Mouse (Mus musculus): ENCODE data around the gene Gtsf1. TPM values are rescaled to one million over a fixed set of nuclear protein-coding genes. Genes with fewer than 3 reads are reported as not detected.
A peak's percentile ranks its signal among the peaks of the same experiment; 100 is the strongest.
"Not testable (repeated sequence)": the region's sequence is repeated elsewhere in the genome, so short reads cannot be mapped to it uniquely, and the experiment has no call there.

Gene Gtsf1
- total RNA-seq (2021): not detected
- long read RNA-seq, experiment 1, partial matches to known transcripts: 0 of 10 reads
- long read RNA-seq, experiment 1, other reads (novel, unspliced or antisense): 10 of 10 reads
- long read RNA-seq, experiment 2, partial matches to known transcripts: 0 of 45 reads
- long read RNA-seq, experiment 2, other reads (novel, unspliced or antisense): 45 of 45 reads

DNA sequence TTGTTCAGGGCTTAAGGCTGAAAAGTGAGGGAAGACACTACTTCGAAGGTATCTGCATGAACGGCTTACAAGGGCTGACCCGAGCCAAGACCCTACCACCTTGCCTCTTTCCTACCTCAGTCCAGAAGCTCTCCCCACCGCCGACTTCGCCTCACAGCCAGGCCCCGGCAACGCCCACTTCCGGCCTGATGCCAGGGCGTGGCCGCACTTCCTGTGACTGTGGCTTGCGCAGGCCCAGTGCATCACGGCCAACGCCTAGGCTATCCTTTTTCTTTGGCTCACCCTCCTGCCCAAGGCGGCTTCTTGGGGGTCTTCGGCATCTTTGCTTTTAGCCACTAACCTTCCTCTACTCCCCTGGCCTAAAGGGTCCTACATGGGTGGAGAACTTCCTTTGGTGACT, at the start of gene Gtsf1:
TSS of gene Gtsf1 (minus strand) at position 230 of the 400 bp plus-strand sequence.
- no peak for DNase-seq (ENCODE audit: low spot score in 2 of 2)

DNA sequence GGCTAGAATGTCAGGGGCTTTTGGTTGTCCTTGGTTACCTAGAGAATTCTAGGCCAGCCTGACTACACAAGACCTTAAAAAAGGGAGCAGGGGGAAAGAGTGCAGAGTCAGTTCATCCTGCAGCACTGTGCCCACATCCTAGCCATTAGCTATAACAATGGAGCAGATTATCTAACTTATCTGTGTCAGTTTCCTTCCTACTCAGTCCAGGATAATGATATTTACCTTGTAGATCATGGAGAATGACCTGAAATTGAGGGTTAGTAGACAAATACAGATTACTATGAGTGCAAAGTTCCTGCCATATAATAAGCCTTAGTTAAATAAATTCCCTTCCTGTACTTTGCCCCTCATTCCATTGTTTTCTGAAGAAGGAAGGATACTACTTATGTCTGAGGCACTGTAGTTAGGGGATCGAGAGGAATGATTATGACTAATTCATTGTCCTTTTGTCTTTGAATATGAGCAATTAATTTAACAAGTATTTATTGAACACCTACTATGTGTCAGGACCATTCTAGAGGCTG, 48.9 kb upstream of the Gtsf1 start:
- no peak for DNase-seq (ENCODE audit: low spot score in 2 of 2)

DNA sequence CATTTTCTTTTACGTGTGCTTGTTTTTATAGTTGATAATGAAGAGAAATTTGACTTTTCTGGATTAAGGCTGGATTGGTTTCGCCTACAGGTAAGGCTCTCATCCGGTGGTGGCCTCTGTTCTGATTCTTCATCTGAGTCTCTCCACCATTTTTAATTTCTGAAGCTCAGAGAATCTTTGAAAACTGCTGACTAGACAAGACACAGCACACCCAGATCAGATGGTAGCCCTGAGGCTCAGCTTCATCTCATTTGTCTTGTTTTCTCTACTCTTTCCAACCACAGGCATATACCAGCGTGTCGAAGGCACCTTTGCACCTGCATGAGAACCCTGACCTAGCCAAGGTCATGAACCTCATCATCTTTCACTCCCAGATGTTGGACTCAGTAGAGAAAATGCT, 43.5 kb upstream of the Gtsf1 start:
- DNase-seq (ENCODE audit: low spot score in 2 of 2): no peak

DNA sequence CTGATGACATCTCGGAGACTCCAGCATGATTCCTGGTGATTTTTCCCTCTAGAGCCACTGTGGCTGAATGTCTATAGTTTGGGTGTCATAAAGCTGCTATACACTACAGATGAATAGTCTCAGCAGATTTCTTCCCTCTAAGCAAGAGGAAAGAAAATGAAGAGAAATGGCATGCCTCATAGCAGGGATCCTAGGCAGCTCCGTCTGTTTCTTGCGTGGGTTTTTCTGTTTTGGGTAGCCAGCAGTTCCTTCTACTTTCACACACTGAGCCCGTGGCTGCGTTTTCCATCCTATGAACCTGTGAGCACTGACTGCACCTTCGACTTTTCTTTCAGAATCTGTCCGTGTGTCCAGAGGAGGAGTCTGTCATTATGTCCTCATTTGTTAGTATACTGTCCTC, 42.9 kb upstream of the Gtsf1 start:
- no peak for DNase-seq (ENCODE audit: low spot score in 2 of 2)

DNA sequence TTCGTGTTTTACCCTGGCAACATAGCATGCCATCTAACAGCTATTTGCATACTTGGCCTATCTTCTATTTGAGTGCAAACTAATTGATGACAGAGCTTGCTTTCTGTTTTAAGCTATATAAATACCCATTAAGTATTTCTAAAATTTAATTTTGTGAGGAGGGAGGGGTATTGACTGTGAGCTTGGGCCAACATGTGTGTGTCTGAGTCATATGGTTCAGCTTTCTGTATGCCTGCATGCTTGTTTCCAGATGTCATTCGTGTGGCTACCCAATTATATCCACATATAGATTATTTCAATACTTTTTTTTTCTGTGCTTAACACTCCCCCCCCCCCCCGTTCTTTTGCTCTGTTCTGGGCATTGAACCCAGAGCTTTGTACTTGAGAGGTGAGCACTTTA, 42.0 kb upstream of the Gtsf1 start:
- no peak for DNase-seq (ENCODE audit: low spot score in 2 of 2)

DNA sequence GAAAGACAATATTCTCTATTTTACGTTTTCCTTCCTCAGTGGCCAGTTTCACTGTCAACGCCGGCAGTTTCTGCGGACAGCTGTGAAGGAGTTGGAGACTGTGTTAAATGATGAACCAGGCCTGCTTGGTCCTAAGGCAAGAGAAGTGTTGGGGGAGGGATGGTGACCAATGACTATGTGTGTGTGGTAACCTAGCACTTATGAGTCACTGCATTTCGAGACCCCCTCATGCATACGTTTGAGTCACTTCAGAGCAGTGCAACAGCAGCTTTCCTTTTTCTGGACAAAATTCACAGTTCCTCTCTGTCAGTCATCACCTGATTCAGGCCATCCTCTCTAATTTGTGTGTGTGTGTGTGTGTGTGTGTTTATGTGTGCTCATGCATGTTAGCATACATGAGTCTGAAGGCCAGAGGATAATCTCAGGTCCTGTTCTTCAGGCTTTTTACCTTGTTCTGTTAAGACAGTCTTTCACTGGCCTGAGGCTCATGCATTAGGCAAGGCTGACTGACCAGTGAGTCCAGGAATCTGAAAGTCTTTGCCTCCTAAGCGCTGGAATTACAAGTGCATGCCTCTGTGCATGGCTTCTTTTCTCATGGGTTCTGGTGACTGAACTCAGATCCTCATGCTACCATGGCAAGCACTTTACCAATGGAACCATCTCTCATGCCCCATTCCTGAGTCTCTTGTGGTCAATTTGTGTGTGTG, 41.4 kb upstream of the Gtsf1 start:
- DNase-seq (ENCODE audit: low spot score in 2 of 2): no peak

DNA sequence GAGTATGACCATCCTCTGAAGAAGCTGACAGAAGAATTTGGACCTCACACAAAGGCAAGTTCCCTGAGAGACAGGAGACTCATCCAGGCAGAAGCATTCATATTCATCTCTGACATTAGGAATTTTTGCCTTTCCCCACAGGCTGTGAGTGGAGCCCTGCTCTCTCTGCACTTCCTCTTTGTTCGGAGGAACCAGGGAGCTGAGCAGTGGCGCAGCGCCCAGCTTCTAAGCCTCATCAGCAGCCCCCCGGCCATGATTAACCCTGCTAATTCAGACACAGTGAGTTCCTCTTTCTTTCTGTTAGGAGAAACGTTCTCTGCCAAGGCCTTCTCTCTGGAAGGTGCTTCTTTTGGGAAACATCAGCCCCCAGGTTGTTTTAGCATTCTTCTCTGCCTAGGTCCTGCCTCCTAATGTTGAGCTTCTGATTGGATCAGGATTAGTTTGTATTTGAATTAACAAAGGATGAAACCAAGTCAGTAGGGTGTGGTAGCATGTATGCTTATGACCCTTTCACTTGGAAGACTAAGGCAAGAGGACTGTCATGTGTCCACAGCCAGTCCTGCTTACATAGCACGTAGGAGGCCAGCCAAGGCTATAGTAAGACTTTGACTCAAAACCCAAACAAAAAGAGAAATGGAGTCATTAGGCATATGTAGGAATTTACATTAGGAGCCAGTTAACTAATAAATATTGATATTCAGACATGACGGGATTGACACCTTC, 32.4 kb upstream of the Gtsf1 start:
- DNase-seq (ENCODE audit: low spot score in 2 of 2): peak in 1 of 2 experiments; percentile 41

DNA sequence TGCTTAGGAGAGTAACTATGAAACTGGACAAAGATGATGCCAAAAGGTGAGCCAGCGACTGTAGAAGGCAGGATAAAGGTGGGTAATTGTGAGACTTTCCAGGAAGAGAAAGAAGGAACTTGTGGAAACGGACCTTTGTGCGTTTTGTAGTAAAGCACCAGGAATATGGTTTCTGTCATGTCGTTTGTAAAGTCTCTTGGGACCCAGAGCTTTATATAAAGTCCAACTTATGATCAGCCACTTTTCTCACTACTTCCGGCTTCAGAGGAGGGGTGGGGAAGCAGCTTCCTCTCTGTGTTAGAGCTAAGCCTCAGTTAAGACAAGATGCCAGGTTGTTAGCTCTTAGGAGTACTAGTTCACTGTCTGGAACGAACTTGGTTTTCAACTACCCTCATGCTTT, 24.2 kb upstream of the Gtsf1 start:
- DNase-seq (ENCODE audit: low spot score in 2 of 2): no peak

DNA sequence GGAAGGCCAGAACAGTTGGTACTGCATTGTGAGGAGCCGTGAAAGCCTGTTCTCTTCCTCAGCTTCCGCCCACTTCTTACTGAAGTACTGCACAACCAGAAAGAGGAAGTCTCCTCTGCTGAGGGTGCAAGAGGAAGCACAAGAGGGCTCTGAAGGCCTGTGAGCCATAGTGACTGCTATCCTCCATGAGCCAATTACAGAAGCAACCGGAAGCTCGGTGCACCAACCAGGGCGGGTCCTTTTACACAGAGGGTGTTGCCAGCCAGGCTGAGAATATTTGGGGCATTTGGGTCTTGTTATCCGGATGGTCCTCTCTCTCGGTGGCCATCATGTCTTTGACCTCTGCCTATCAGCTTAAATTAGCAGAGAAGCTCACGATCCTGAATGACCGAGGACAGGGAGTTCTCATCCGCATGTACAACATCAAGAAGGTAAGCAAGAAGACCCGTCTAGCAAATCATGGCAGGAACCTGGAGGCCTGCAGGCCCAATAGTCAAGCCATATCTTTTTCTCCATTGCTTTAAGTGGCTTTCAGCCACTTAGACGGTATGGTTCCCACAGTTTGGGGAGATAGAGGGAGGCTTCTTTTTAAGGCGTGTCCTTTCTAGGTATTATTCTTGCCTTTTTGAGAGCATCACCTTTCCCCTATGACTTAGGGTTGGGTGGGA, 23.4 kb upstream of the Gtsf1 start, which contains the start of gene Nckap1l:
TSS of gene Nckap1l (plus strand) at position 244 of the 668 bp plus-strand sequence.
- peak; percentile 9 to 34 for DNase-seq (ENCODE audit: low spot score in 2 of 2)

DNA sequence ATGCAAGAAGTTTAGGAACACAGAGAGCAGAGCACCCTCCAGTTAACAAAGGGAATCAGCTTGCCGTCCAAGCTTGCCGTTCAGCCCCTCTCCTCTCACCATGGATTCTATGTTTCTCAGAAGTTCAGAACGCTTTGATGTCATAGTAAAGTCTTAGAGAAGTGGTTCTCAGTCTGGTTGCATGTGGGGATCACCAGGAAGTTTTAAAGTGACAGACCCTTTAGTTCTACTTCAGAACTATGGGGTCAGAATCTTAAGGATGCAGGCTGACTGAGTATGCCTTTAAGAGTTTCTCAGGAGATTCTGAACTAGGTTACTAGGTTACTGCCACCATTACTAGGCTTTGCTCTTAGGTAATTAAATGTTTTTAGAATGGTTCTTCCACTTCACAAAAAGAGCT, 18.1 kb upstream of the Gtsf1 start, which contains the start of gene Gtsf2:
TSS of gene Gtsf2 (minus strand) at position 101 of the 400 bp plus-strand sequence.
- DNase-seq (ENCODE audit: low spot score in 2 of 2): no peak

DNA sequence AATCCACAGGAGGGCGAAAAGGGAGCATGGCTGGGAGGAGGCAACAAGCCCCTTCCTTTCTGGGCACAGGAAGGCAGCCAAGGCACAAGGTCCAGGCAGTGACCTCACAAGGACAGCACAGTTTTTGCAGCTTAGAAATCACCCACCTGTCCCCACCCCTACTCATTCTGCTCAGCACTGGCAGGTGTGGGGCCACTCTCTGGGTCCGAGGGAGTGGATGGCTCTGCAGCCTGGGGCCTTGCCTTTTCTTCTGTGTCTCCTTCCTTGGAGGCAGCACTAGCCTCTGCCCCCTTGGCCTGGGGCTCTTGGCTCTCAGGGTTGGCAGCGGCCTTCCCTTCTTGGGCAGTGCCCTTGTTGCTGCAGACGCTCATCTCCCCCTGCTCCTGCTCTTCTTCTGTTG, 15.7 kb upstream of the Gtsf1 start:
- not testable (repeated sequence) for DNase-seq (ENCODE audit: low spot score in 2 of 2)

DNA sequence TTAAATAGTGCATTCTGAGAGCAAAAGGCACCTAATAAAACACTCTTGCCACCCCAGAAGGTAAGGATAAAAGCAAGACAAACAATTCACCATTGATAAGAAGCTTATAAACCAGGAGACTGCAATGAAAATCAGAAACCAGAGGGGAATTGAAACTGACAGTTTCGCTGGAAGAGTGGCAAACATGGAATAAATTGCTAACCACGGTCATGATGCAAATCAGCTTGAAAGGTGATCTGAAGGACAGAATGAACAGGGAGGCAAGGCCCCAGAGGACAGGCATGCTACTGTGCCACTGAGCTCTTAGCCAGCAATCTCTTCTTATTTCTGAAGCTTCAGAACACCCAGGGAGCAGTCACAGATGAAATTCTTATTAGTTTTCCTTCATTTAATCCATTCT, 3.3 kb downstream of the Gtsf1 start:
- DNase-seq (ENCODE audit: low spot score in 2 of 2): no peak

DNA sequence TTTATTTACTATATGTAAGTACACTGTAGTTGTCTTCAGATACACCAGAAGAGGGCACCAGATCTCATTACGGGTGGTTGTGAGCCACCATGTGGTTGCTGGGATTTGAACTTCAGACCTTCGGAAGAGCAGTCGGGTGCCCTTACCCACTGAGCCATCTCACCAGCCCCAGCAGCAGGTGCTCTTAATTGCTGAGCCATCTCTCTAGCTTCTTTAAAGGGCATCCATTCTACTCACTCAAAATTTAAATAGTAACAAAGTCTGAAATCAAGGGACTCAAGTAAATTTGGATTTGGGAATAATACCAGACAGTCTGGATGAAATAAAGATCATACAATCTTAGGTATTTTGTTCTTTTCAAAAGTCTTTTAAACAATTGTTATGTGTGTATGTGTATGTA, 24.7 kb downstream of the Gtsf1 start:
- not testable (repeated sequence) for DNase-seq (ENCODE audit: low spot score in 2 of 2)

DNA sequence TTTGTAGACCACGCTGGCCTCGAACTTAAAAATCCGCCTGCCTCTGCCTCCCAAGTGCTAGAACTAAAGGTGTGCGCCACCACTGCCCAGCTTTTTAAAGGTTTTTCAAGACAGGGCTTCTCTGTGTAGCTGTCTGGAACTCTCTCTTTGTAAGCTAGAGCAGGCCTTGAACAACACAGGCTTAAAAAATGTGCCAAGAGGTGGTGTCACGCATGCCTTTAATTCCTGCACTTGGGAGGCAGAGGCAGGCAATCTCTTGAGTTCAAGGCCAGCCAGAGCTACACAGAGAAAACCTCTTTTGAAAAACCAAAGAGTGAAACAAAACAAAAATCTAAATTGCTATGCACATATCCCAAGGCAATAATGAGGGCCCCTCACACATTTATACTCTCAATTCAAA, 28.9 kb downstream of the Gtsf1 start:
- DNase-seq (ENCODE audit: low spot score in 2 of 2): no peak

DNA sequence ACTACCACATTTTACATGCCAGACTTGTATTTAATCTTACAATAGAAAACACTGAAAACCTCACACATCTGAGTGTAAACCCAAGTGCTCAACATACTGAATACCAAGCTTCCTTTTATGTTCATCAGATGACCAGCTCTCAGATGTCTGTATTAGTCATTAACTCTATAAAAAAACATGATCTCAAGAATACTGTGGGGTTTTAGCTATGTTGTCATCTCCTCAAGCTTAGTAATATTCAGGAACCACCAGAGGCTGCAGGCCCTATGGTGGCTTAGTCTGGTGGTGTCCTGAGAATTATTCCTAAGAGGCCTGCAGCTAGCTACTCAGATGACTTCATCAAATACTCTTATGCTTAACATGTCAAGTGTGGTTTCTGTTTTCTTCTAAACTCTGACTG, 36.7 kb downstream of the Gtsf1 start:
- no peak for DNase-seq (ENCODE audit: low spot score in 2 of 2)

DNA sequence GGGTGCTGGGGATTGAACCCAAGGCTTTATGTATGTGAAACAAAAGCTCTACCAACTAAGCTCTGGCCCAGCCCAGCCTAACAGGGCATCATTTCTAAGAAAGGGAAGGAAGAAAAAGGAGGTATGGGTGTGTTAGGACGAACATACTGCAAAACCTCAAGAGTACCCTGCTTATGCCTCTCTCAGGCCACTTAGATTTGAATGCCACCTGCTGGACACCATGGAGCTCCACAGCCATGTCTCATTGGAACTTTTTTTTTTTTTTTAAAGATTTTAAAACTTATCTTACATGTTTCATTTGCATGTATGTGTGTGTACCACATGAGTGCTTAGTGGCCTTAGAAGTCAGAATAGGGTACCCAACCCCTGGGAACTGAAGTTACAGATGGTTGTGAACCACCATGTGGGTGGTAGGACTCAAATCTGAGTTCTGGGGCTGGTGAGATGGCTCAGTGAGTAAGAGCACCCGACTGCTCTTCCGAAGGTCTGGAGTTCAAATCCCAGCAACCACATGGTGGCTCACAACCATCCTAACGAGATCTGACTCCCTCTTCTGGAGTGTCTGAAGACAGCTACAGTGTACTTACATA, 41.6 kb downstream of the Gtsf1 start:
- DNase-seq (ENCODE audit: low spot score in 2 of 2): no peak

DNA sequence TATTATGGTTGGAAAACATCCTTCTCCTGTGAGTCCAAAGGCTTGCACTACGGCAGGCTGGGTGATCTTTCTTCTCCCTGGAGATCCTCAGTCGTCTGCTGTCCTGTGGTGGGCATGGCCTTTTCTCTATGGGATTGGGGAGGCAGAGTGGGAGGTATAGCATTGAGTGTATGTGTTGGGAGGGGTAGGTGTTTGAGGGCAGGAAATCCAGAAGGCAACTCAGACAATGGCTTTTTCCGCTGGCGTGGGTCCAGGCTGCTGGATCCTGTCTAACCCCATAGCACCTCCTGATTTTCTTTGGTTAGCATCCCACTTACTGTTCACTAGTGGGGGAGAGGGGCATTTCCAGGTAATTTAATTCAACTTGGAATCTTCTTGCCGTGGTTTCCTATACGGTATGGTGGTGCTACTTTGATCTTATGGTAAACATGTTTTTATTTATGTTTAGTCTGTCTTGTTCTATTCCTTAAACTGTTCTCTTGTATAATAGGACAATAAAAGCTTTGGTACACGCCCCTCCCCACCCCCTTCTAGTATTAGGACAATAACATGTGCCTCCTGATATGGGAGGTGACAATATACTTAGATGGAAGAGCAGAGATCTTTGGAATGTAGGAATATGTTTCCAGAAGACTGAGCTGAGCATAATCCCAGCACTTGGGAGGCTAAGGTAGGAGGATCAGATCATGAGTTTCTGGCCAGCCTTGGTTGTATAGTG, 46.3 kb downstream of the Gtsf1 start:
- no peak for DNase-seq (ENCODE audit: low spot score in 2 of 2)

DNA sequence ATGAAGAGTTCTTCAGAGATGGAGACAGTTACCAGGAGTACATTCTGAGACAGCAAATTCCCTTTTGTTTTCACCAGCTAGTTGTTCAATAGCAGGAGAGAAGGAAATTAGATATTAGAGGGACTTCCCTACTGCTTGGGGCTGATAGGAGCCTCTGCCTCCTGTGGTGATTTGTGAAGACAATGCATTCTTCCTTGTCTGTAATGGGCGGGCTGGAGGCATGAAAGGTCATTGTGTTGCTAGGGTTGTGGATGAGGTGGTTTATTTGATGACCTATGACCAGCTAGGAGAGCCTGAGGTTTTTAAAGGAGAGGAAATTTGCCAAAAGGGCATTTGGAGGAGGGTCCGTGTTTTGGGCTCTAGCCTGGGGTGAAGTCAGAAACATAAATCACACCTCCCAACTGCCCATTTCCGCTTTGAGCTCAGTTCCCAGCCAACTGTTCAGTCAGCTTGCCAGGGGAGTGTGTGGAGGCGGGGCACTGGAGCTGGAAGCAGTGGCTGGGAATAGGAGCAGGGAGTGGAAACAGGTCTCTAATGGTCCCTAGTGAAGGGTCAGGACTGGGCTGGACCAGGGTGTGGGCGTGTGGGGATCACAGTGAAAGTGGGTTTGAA, 47.4 kb downstream of the Gtsf1 start:
- DNase-seq (ENCODE audit: low spot score in 2 of 2): no peak

DNA sequence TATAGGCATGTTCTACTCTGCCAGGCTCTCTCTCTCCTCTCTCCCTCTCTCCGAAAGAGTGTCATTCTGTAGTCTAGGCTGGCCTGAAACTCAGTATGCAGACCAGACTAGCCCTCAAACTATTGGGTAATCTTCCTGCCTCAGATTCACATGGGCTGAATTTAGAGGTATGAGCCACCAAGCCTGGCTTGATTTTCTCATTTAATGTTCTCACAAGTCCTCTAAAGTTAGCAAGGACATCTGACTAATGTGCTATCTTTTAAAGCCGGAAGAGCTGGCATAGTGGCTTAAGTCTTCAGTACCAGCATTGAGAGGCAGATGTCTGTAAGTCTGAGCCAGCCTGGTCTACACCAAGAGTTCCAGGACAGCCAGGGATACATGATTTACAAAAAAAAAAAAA, 48.2 kb downstream of the Gtsf1 start:
- no peak for DNase-seq (ENCODE audit: low spot score in 2 of 2)
